Mouse (Mus musculus): ENCODE measurements at regions not wholly inside any gene's neighbourhood (a gene's known extent, or its start where the extent isn't known, plus 50 kb on each side); places are given as distances from the start of the nearest gene placed in this dataset.
"Not testable (repeated sequence)": the region's sequence is repeated elsewhere in the genome, so short reads cannot be mapped to it uniquely, and the experiment has no call there.

GRCm38 (mm10) chr16:12694646-12695045, 414.8 kb upstream of the Ercc4 start:
- WGBS: 76% methylated on average over 3 of the region's 3 CpGs

GRCm38 (mm10) chr16:12696939-12697621, 412.4 kb upstream of the Ercc4 start:
- Histone ChIP-seq H3K4me3 (replicated peaks; ENCODE audit: extremely low read depth, low read depth, low read length) (no peak overlapping the region), H3K4me1 (ENCODE audit: control insufficient read depth, insufficient read depth, low read length) (no peaks in the 10 kb centered on the region)
- 38% methylated on average over 10 of the region's 10 CpGs for WGBS
- no peak for DNase-seq
- TF ChIP-seq POLR2A (IDR thresholded peaks at IDR 0.05; ENCODE audit: borderline replicate concordance, extremely low read depth, low read depth, low read length) (no peak), CTCF (IDR thresholded peaks at IDR 0.05; ENCODE audit: insufficient read depth, low read length) (no peak)

More at GRCm38 (mm10) chr16:12694646-12695045, 414.8 kb upstream of the Ercc4 start:
- H3K4me3 ChIP-seq (replicated peaks; ENCODE audit: extremely low read depth, low read depth, low read length): no peak overlapping the region
- no peaks in the 10 kb centered on the region for H3K4me1 ChIP-seq (ENCODE audit: control insufficient read depth, insufficient read depth, low read length)
- TF ChIP-seq POLR2A (IDR thresholded peaks at IDR 0.05; ENCODE audit: borderline replicate concordance, extremely low read depth, low read depth, low read length): no peak
- no peak for TF ChIP-seq CTCF (IDR thresholded peaks at IDR 0.05; ENCODE audit: insufficient read depth, low read length)
- DNase-seq: no peak

GRCm38 (mm10) chr16:12699557-12699956, 409.9 kb upstream of the Ercc4 start:
- TF ChIP-seq POLR2A (IDR thresholded peaks at IDR 0.05; ENCODE audit: borderline replicate concordance, extremely low read depth, low read depth, low read length): no peak
- no peak for TF ChIP-seq CTCF (IDR thresholded peaks at IDR 0.05; ENCODE audit: insufficient read depth, low read length)
- no peak overlapping the region for H3K4me3 ChIP-seq (replicated peaks; ENCODE audit: extremely low read depth, low read depth, low read length)
- WGBS: 72% methylated on average over 5 of the region's 5 CpGs
- no peaks in the 10 kb centered on the region for H3K4me1 ChIP-seq (ENCODE audit: control insufficient read depth, insufficient read depth, low read length)
- no peak for DNase-seq

- no peak for TF ChIP-seq CTCF (IDR thresholded peaks at IDR 0.05; ENCODE audit: insufficient read depth, low read length)
- no peak for TF ChIP-seq POLR2A (IDR thresholded peaks at IDR 0.05; ENCODE audit: borderline replicate concordance, extremely low read depth, low read depth, low read length)
- Histone ChIP-seq H3K4me3 (replicated peaks; ENCODE audit: extremely low read depth, low read depth, low read length) (no peak overlapping the region), H3K4me1 (ENCODE audit: control insufficient read depth, insufficient read depth, low read length) (no peaks in the 10 kb centered on the region)
- no peak for DNase-seq
- WGBS: 90% methylated on average over 10 of the region's 10 CpGs
Observed at GRCm38 (mm10) chr16:12700088-12700487, 409.4 kb upstream of the Ercc4 start.

GRCm38 (mm10) chr16:12703818-12704590, 405.5 kb upstream of the Ercc4 start:
- TF ChIP-seq POLR2A (IDR thresholded peaks at IDR 0.05; ENCODE audit: borderline replicate concordance, extremely low read depth, low read depth, low read length) (no peak), CTCF (IDR thresholded peaks at IDR 0.05; ENCODE audit: insufficient read depth, low read length) (no peak)
- DNase-seq: no peak
- WGBS: 82% methylated on average over 9 of the region's 9 CpGs
- no peaks in the 10 kb centered on the region for H3K4me1 ChIP-seq (ENCODE audit: control insufficient read depth, insufficient read depth, low read length)
- no peak overlapping the region for H3K4me3 ChIP-seq (replicated peaks; ENCODE audit: extremely low read depth, low read depth, low read length)

GRCm38 (mm10) chr16:12706907-12707306, 402.6 kb upstream of the Ercc4 start:
- TF ChIP-seq POLR2A (IDR thresholded peaks at IDR 0.05; ENCODE audit: borderline replicate concordance, extremely low read depth, low read depth, low read length) (no peak), CTCF (IDR thresholded peaks at IDR 0.05; ENCODE audit: insufficient read depth, low read length) (no peak)
- Histone ChIP-seq H3K4me1 (ENCODE audit: control insufficient read depth, insufficient read depth, low read length) (no peaks in the 10 kb centered on the region), H3K4me3 (replicated peaks; ENCODE audit: extremely low read depth, low read depth, low read length) (no peak overlapping the region)
- no peak for DNase-seq

GRCm38 (mm10) chr16:12721368-12721767, 388.1 kb upstream of the Ercc4 start:
- not testable (repeated sequence) for DNase-seq; H3K4me3 ChIP-seq (replicated peaks; ENCODE audit: extremely low read depth, low read depth, low read length); H3K4me1 ChIP-seq (ENCODE audit: control insufficient read depth, insufficient read depth, low read length)
- 74% methylated on average over 7 of the region's 7 CpGs for WGBS

- no peaks in the 10 kb centered on the region for H3K4me1 ChIP-seq (ENCODE audit: control insufficient read depth, insufficient read depth, low read length)
- TF ChIP-seq POLR2A (IDR thresholded peaks at IDR 0.05; ENCODE audit: borderline replicate concordance, extremely low read depth, low read depth, low read length): no peak
- TF ChIP-seq CTCF (IDR thresholded peaks at IDR 0.05; ENCODE audit: insufficient read depth, low read length): no peak
- no peak overlapping the region for H3K4me3 ChIP-seq (replicated peaks; ENCODE audit: extremely low read depth, low read depth, low read length)
- DNase-seq: no peak
Observed at GRCm38 (mm10) chr16:12726043-12726442, 383.4 kb upstream of the Ercc4 start.

GRCm38 (mm10) chr16:12730167-12730730, 379.2 kb upstream of the Ercc4 start:
- WGBS: 74% methylated on average over 2 of the region's 2 CpGs
- H3K4me1 ChIP-seq (ENCODE audit: control insufficient read depth, insufficient read depth, low read length); H3K4me3 ChIP-seq (replicated peaks; ENCODE audit: extremely low read depth, low read depth, low read length); DNase-seq: not testable (repeated sequence)

- Histone ChIP-seq H3K4me1 (ENCODE audit: control insufficient read depth, insufficient read depth, low read length) (no peaks in the 10 kb centered on the region), H3K4me3 (replicated peaks; ENCODE audit: extremely low read depth, low read depth, low read length) (no peak overlapping the region)
- DNase-seq: no peak
- TF ChIP-seq CTCF (IDR thresholded peaks at IDR 0.05; ENCODE audit: insufficient read depth, low read length) (no peak), POLR2A (IDR thresholded peaks at IDR 0.05; ENCODE audit: borderline replicate concordance, extremely low read depth, low read depth, low read length) (no peak)
- 53% methylated on average over 2 of the region's 2 CpGs for WGBS
Observed at GRCm38 (mm10) chr16:12731588-12731987, 377.9 kb upstream of the Ercc4 start.

Data from lung, adult 2 months (tissue).